Mouse (Mus musculus): ENCODE data around the gene Abcf1.

DNA sequence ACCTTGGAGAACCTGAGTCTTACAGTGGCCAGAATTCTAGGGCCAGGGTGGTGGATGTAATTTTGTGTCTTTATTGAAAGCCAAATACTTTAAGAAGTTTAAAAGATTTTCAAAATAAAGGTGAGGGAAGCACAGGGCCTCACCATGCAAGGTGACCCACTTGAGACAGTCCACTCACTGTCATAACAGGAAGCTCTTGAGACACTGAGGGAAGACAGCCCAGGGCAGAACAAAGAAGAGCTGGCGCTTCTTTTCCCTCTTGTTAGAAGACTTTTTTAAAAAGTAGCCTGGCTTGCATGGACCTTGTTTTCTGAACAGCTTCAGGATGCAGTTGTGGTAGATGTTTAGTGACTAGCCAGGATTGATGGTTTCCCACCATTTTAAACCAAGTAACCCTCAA lies 49.2 kb downstream of the Abcf1 start:
- no peak for TF ChIP-seq CTCF (conservative IDR thresholded peaks at IDR 0.05 in 1 of 2, IDR thresholded peaks at IDR 0.05 in 1 of 2; ENCODE audit: low read depth in 2 of 2, low read length in 2 of 2)
- TF ChIP-seq TCF12 (IDR thresholded peaks at IDR 0.05; ENCODE audit: low read depth, low read length), result no peak
